Mouse (Mus musculus) kidney, embryonic 15.5 days (tissue): ENCODE measurements around the gene Lef1. TPM values are rescaled to one million over a fixed set of nuclear protein-coding genes. Genes with fewer than 3 reads are reported as not detected.
A peak's percentile ranks its signal among the peaks of the same experiment; 100 is the strongest.

Experiments used
- ATAC-seq: fragments of 200-750 bp; cut with Nextera tagmentation; replicated peaks from 2 replicates; pipeline ENCODE4 v1.8.0; 2017; ENCODE audit warnings: moderate TSS enrichment; ENCODE audit not compliant: low FRiP score
- H3K27ac ChIP-seq: fragments of 300-500 bp; sonication (generic); 2 replicates; pipeline ENCODE4 v1.5.1; 2015; ENCODE audit warnings: mild to moderate bottlenecking, inconsistent platforms
- H3K27me3 ChIP-seq: fragments of 300-500 bp; sonication (generic); 2 replicates; pipeline ENCODE4 v1.6.1; 2015; ENCODE audit warnings: inconsistent platforms
- H3K36me3 ChIP-seq: fragments of 300-500 bp; sonication (generic); 2 replicates; pipeline ENCODE4 v1.6.1; 2015; ENCODE audit warnings: inconsistent platforms
- H3K4me1 ChIP-seq: fragments of 300-500 bp; sonication (generic); 2 replicates; pipeline ENCODE4 v1.6.1; 2015; ENCODE audit warnings: inconsistent platforms
- H3K4me2 ChIP-seq: fragments of 300-500 bp; sonication (generic); 2 replicates; pipeline ENCODE4 v1.6.1; 2015; ENCODE audit warnings: moderate library complexity, mild to moderate bottlenecking, inconsistent platforms
- H3K4me3 ChIP-seq: fragments of 300-500 bp; sonication (generic); replicated peaks from 2 replicates; pipeline ENCODE4 v1.5.1; 2015; ENCODE audit warnings: mild to moderate bottlenecking, inconsistent platforms
- H3K9ac ChIP-seq: fragments of 300-500 bp; sonication (generic); 2 replicates; pipeline ENCODE4 v1.6.1; 2015; ENCODE audit warnings: mild to moderate bottlenecking, inconsistent platforms
- H3K9me3 ChIP-seq: fragments of 300-500 bp; sonication (generic); replicated peaks from 2 replicates; pipeline ENCODE4 v1.6.1; 2016; ENCODE audit warnings: inconsistent platforms
- WGBS: fragments of 180-500 bp; shearing (Covaris S2); methylation state at CpG from one replicate; pipeline ENCODE4 v1.1.7; 2015; ENCODE audit warnings: mixed read lengths; 5-methylcytosine and 5-hydroxymethylcytosine counted together
- polyA plus RNA-seq: library from polyadenylated mRNA; unstranded; fragments of >200 nt; fragmentation: Nextera tagmentation; extraction: Ambion mirVana; gene quantifications from 2 replicates; pipeline ENCODE4 v1.2.1, GENCODE M21; 2015

The Lef1 gene
- polyA plus RNA-seq, 1 experiment from 2014 or later, result 26.2 TPM

- Histone ChIP-seq H3K36me3 (no peaks in the 10 kb centered on the region), H3K4me1 (peaks cover 11% of the 10 kb centered on the region), H3K9ac (no peak overlapping the region), H3K27me3 (no peaks in the 10 kb centered on the region), H3K4me3 (no peak overlapping the region), H3K9me3 (no peaks in the 10 kb centered on the region), H3K4me2 (no peak overlapping the region), H3K27ac (no peak overlapping the region)
- no peak for ATAC-seq
- WGBS, result 75% methylated on average over 20 of the region's 20 CpGs
Observed at GRCm38 (mm10) chr3:131199590-131200288, 89.5 kb downstream of the Lef1 start.

- Histone ChIP-seq H3K9me3 (no peaks in the 10 kb centered on the region), H3K27me3 (no peaks in the 10 kb centered on the region), H3K9ac (no peak overlapping the region), H3K4me2 (no peak overlapping the region), H3K27ac (no peak overlapping the region), H3K36me3 (no peaks in the 10 kb centered on the region), H3K4me3 (no peak overlapping the region), H3K4me1 (peaks cover 11% of the 10 kb centered on the region)
- ATAC-seq, result no peak
- WGBS, result 48% methylated on average over 7 of the region's 7 CpGs
Observed at GRCm38 (mm10) chr3:131202311-131202710, 92.0 kb downstream of the Lef1 start.

- no peak overlapping the region for H3K9ac ChIP-seq
- no peak overlapping the region for H3K27ac ChIP-seq
- no peaks in the 10 kb centered on the region for H3K4me1 ChIP-seq
- H3K36me3 ChIP-seq, result 0 out of 2 replicates have a peak, but pooled peaks cover 2% of the 10 kb centered on the region
- H3K4me3 ChIP-seq, result no peak overlapping the region
- H3K4me2 ChIP-seq, result no peak overlapping the region
- no peaks in the 10 kb centered on the region for H3K9me3 ChIP-seq
- WGBS, result 81% methylated on average over 5 of the region's 5 CpGs
- ATAC-seq, result no peak
- H3K27me3 ChIP-seq, result no peaks in the 10 kb centered on the region
Observed at GRCm38 (mm10) chr3:131207846-131208245, 97.6 kb downstream of the Lef1 start.

- no peaks in the 10 kb centered on the region for H3K4me1 ChIP-seq
- no peak overlapping the region for H3K4me2 ChIP-seq
- no peaks in the 10 kb centered on the region for H3K27me3 ChIP-seq
- 0 out of 2 replicates have a peak, but pooled peaks cover 2% of the 10 kb centered on the region for H3K36me3 ChIP-seq
- H3K9me3 ChIP-seq, result no peaks in the 10 kb centered on the region
- WGBS, result 74% methylated on average over 13 of the region's 13 CpGs
- H3K9ac ChIP-seq, result no peak overlapping the region
- H3K27ac ChIP-seq, result no peak overlapping the region
- ATAC-seq, result no peak
- no peak overlapping the region for H3K4me3 ChIP-seq
Observed at GRCm38 (mm10) chr3:131208265-131208891, 98.1 kb downstream of the Lef1 start.

- ATAC-seq, result no peak
- H3K9ac ChIP-seq, result no peak overlapping the region
- WGBS, result 86% methylated on average over 7 of the region's 7 CpGs
Observed at GRCm38 (mm10) chr3:131212200-131212599, 101.9 kb downstream of the Lef1 start.

GRCm38 (mm10) chr3:131214060-131214658, 103.9 kb downstream of the Lef1 start:
- H3K4me1 ChIP-seq, result peaks cover 12% of the 10 kb centered on the region
- H3K9ac ChIP-seq, result no peak overlapping the region
- no peak overlapping the region for H3K4me2 ChIP-seq
- H3K27me3 ChIP-seq, result no peaks in the 10 kb centered on the region
- WGBS, result 45% methylated on average over 9 of the region's 9 CpGs
- peak; percentile 29; the same call in 1 of the 2 replicates for ATAC-seq
- no peak overlapping the region for H3K4me3 ChIP-seq
- peak overlapping the region; percentile 54 for H3K27ac ChIP-seq
- H3K36me3 ChIP-seq, result 0 out of 2 replicates have a peak, but pooled peaks cover 2% of the 10 kb centered on the region
- no peaks in the 10 kb centered on the region for H3K9me3 ChIP-seq

More at GRCm38 (mm10) chr3:131212200-131212599, 101.9 kb downstream of the Lef1 start:
- Histone ChIP-seq H3K36me3 (0 out of 2 replicates have a peak, but pooled peaks cover 2% of the 10 kb centered on the region), H3K27ac (no peak overlapping the region), H3K9me3 (no peaks in the 10 kb centered on the region), H3K4me3 (no peak overlapping the region), H3K27me3 (no peaks in the 10 kb centered on the region), H3K4me2 (no peak overlapping the region), H3K4me1 (peaks cover 12% of the 10 kb centered on the region)

GRCm38 (mm10) chr3:131214841-131215240, 104.6 kb downstream of the Lef1 start:
- H3K4me1 ChIP-seq, result peaks cover 12% of the 10 kb centered on the region
- 0 out of 2 replicates have a peak, but pooled peaks have one; percentile 52 for ATAC-seq
- WGBS, result 57% methylated on average over 9 of the region's 9 CpGs
- no peak overlapping the region; the same call in 1 of the 2 replicates for H3K27ac ChIP-seq
- H3K27me3 ChIP-seq, result no peaks in the 10 kb centered on the region
- 0 out of 2 replicates have a peak, but pooled peaks cover 2% of the 10 kb centered on the region for H3K36me3 ChIP-seq
- no peaks in the 10 kb centered on the region for H3K9me3 ChIP-seq
- H3K4me3 ChIP-seq, result no peak overlapping the region
- H3K4me2 ChIP-seq, result no peak overlapping the region
- H3K9ac ChIP-seq, result no peak overlapping the region

GRCm38 (mm10) chr3:131218636-131219390, 108.5 kb downstream of the Lef1 start:
- no peak overlapping the region for H3K4me3 ChIP-seq
- H3K27ac ChIP-seq, result no peak overlapping the region
- WGBS, result 78% methylated on average over 14 of the region's 14 CpGs
- no peaks in the 10 kb centered on the region for H3K9me3 ChIP-seq
- H3K4me2 ChIP-seq, result no peak overlapping the region
- no peaks in the 10 kb centered on the region for H3K36me3 ChIP-seq
- peaks cover 12% of the 10 kb centered on the region for H3K4me1 ChIP-seq
- ATAC-seq, result no peak
- no peak overlapping the region for H3K9ac ChIP-seq
- H3K27me3 ChIP-seq, result no peaks in the 10 kb centered on the region

- Histone ChIP-seq H3K4me1 (0 out of 2 replicates have a peak, but pooled peaks cover 10% of the 10 kb centered on the region), H3K27ac (no peak overlapping the region), H3K4me2 (no peak overlapping the region), H3K9ac (no peak overlapping the region), H3K4me3 (no peak overlapping the region), H3K9me3 (no peaks in the 10 kb centered on the region), H3K36me3 (peaks cover 20% of the 10 kb centered on the region), H3K27me3 (no peaks in the 10 kb centered on the region)
- 78% methylated on average over 6 of the region's 6 CpGs for WGBS
- no peak for ATAC-seq
Observed at GRCm38 (mm10) chr3:131228083-131228482, 117.8 kb downstream of the Lef1 start.

- ATAC-seq, result 0 out of 2 replicates have a peak, but pooled peaks have one; percentile 5
- H3K4me3 ChIP-seq, result no peak overlapping the region
- no peak overlapping the region for H3K27ac ChIP-seq
- H3K36me3 ChIP-seq, result peaks cover 53% of the 10 kb centered on the region
- H3K4me2 ChIP-seq, result no peak overlapping the region
- 82% methylated on average over 6 of the region's 6 CpGs for WGBS
- H3K9ac ChIP-seq, result no peak overlapping the region
- 0 out of 2 replicates have a peak, but pooled peaks cover 3% of the 10 kb centered on the region for H3K4me1 ChIP-seq
- H3K9me3 ChIP-seq, result no peaks in the 10 kb centered on the region
- H3K27me3 ChIP-seq, result no peaks in the 10 kb centered on the region
Observed at GRCm38 (mm10) chr3:131237061-131237460, 126.8 kb downstream of the Lef1 start.

- Histone ChIP-seq H3K9me3 (no peaks in the 10 kb centered on the region), H3K4me3 (no peak overlapping the region), H3K9ac (no peak overlapping the region), H3K36me3 (peaks cover 52% of the 10 kb centered on the region), H3K4me2 (no peak overlapping the region), H3K4me1 (no peaks in the 10 kb centered on the region), H3K27me3 (no peaks in the 10 kb centered on the region), H3K27ac (no peak overlapping the region)
- ATAC-seq, result peak; percentile 64; the same call in 1 of the 2 replicates
- WGBS, result 59% methylated on average over 19 of the region's 19 CpGs
Observed at GRCm38 (mm10) chr3:131237785-131238633, 127.7 kb downstream of the Lef1 start.
